Mouse (Mus musculus) ES-Bruce4 (cell line): ENCODE results near the gene Cpsf6.

Experiments
- CTCF ChIP-seq: IDR thresholded peaks from one replicate; pipeline ENCODE4 v1.8.1; 2011; ENCODE audit warnings: low read depth, low read length
- EP300 ChIP-seq: IDR thresholded peaks from 2 replicates; pipeline ENCODE4 v1.6.1; 2011; ENCODE audit warnings: low read depth, low read length; ENCODE audit not compliant: insufficient read depth
- POLR2A ChIP-seq: IDR thresholded peaks from one replicate; pipeline ENCODE4 v1.8.1; 2011; ENCODE audit warnings: low read length; ENCODE audit not compliant: insufficient read depth

- no peak for TF ChIP-seq CTCF
- TF ChIP-seq EP300 = no peak
- TF ChIP-seq POLR2A = no peak
Measured at GRCm38 (mm10) chr10:117421283-117422107, 41.7 kb upstream of the Cpsf6 start.
